Mouse (Mus musculus) limb, embryonic 14.5 days (tissue): ENCODE measurements around the gene Fam163a. TPM values are rescaled to one million over a fixed set of nuclear protein-coding genes. Genes with fewer than 3 reads are reported as not detected.

Source experiments
- ATAC-seq: fragments of 200-750 bp; cut with Nextera tagmentation; 2 replicates; pipeline ENCODE4 v1.8.0; 2017; ENCODE audit warnings: low read depth, moderate number of reproducible peaks, moderate TSS enrichment; ENCODE audit not compliant: low FRiP score
- DNase-seq: peaks from one replicate; pipeline ENCODE4 v3.0.0-alpha.2; 2015; ENCODE audit warnings: low spot score
- H3K27ac ChIP-seq: fragments of 300-500 bp; sonication (generic); replicated peaks from 2 replicates; pipeline ENCODE4 v1.5.1; 2014; ENCODE audit warnings: low read depth, mild to moderate bottlenecking, low read length, moderate library complexity, mixed read lengths
- H3K27me3 ChIP-seq: fragments of 300-500 bp; sonication (generic); 2 replicates; pipeline ENCODE4 v1.6.1; 2014; ENCODE audit warnings: low read length, mixed read lengths; ENCODE audit not compliant: control insufficient read depth, insufficient read depth
- H3K36me3 ChIP-seq: fragments of 300-500 bp; sonication (generic); 2 replicates; pipeline ENCODE4 v1.6.1; 2014; ENCODE audit warnings: mild to moderate bottlenecking, low read length, moderate library complexity, mixed read lengths; ENCODE audit not compliant: control insufficient read depth, insufficient read depth
- H3K4me1 ChIP-seq: fragments of 300-500 bp; sonication (generic); 2 replicates; pipeline ENCODE4 v1.6.1; 2014; ENCODE audit warnings: antibody characterized with exemption, low read length, mixed read lengths; ENCODE audit not compliant: control insufficient read depth, insufficient read depth
- H3K4me2 ChIP-seq: fragments of 300-500 bp; sonication (generic); replicated peaks from 2 replicates; pipeline ENCODE4 v1.6.1; 2014; ENCODE audit warnings: low read depth, mild to moderate bottlenecking, low read length, moderate library complexity; ENCODE audit not compliant: severe bottlenecking
- H3K4me3 ChIP-seq: fragments of 300-500 bp; sonication (generic); replicated peaks from 2 replicates; pipeline ENCODE4 v1.5.1; 2014; ENCODE audit warnings: low read length
- H3K9ac ChIP-seq: fragments of 300-500 bp; sonication (generic); 2 replicates; pipeline ENCODE4 v1.6.1; 2014; ENCODE audit warnings: mild to moderate bottlenecking, low read depth, low read length, moderate library complexity; ENCODE audit not compliant: severe bottlenecking
- H3K9me3 ChIP-seq: fragments of 300-500 bp; sonication (generic); 2 replicates; pipeline ENCODE4 v1.6.1; 2016; ENCODE audit warnings: low read length; ENCODE audit not compliant: control insufficient read depth
- POLR2A ChIP-seq: fragments of 200-500 bp; IDR thresholded peaks from 2 replicates; pipeline ENCODE4 v1.8.0; 2012; ENCODE audit warnings: inconsistent platforms, mild to moderate bottlenecking, moderate library complexity, borderline replicate concordance; ENCODE audit not compliant: insufficient read depth, insufficient read length; ENCODE audit errors: extremely low read depth
- WGBS: fragments of 180-500 bp; shearing (Covaris S2); extraction: QIAGEN DNeasy Blood & Tissue Kit; methylation state at CpG from one replicate; pipeline ENCODE4 v1.1.7; 2014; 5-methylcytosine and 5-hydroxymethylcytosine counted together
- polyA plus RNA-seq, 2 experiments: library from polyadenylated mRNA; depleted of rRNA in 1 of 2; stranded (reverse) in 1 of 2; unstranded in 1 of 2; fragments of >200 nt; fragmentation: Nextera tagmentation in 1 of 2; extraction: Ambion mirVana in 1 of 2; gene quantifications; 2 replicates each; pipeline versions ENCODE4 v1.2.1 to v1.2.3; 2012 to 2014

The Fam163a gene
- polyA plus RNA-seq, 2 experiments, result 0.96 to 1.0 TPM

GRCm38 (mm10) chr1:156216249-156216648, 11.4 kb upstream of the Fam163a start:
- Histone ChIP-seq H3K27me3 (no peaks in the 10 kb centered on the region), H3K27ac (no peak overlapping the region), H3K4me3 (no peak overlapping the region), H3K4me2 (no peak overlapping the region), H3K36me3 (no peaks in the 10 kb centered on the region), H3K9me3 (no peaks in the 10 kb centered on the region), H3K4me1 (no peaks in the 10 kb centered on the region), H3K9ac (no peak overlapping the region)
- 72% methylated on average over 4 of the region's 4 CpGs for WGBS
- TF ChIP-seq POLR2A, result no peak
- no peak for ATAC-seq
- DNase-seq, result no peak

GRCm38 (mm10) chr1:156214651-156215050, 9.8 kb upstream of the Fam163a start:
- no peak for TF ChIP-seq POLR2A
- no peaks in the 10 kb centered on the region for H3K36me3 ChIP-seq
- ATAC-seq, result no peak

DNA sequence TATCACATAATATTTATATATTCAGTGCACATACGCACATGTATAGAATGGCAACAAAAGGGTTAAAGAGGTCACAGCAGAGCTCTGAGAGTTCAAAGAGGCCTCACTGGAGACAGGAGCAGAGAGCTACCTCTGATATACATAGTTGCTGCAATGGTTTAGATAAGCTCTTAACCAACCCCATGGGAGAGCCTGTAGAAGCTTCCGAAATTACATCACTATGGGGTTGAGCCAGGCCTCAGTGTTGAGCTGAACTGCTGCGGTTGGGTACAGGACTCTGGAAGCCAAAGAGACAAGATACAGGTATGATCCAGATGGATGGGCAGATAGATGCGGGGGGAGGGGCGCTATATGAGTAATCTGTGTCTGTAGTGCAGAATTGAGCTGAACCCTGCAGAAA, 8.1 kb upstream of the Fam163a start:
- no peak for DNase-seq
- WGBS, result 86% methylated on average over 5 of the region's 5 CpGs

More at GRCm38 (mm10) chr1:156214651-156215050, 9.8 kb upstream of the Fam163a start:
- H3K27ac ChIP-seq, result no peak overlapping the region
- no peaks in the 10 kb centered on the region for H3K9me3 ChIP-seq
- no peaks in the 10 kb centered on the region for H3K27me3 ChIP-seq
- H3K9ac ChIP-seq, result no peak overlapping the region
- no peak overlapping the region for H3K4me2 ChIP-seq
- no peaks in the 10 kb centered on the region for H3K4me1 ChIP-seq
- no peak overlapping the region for H3K4me3 ChIP-seq
- DNase-seq, result no peak
- WGBS, result 82% methylated on average over 8 of the region's 8 CpGs

GRCm38 (mm10) chr1:156211809-156212317, 7.0 kb upstream of the Fam163a start:
- Histone ChIP-seq H3K9ac (no peak overlapping the region), H3K27me3 (0 out of 2 replicates have a peak, but pooled peaks cover 3% of the 10 kb centered on the region)

More for the DNA sequence above, 8.1 kb upstream of the Fam163a start:
- Histone ChIP-seq H3K36me3 (no peaks in the 10 kb centered on the region), H3K27me3 (no peaks in the 10 kb centered on the region), H3K9me3 (no peaks in the 10 kb centered on the region), H3K4me1 (no peaks in the 10 kb centered on the region), H3K9ac (no peak overlapping the region), H3K27ac (no peak overlapping the region), H3K4me2 (no peak overlapping the region), H3K4me3 (no peak overlapping the region)
- no peak for TF ChIP-seq POLR2A
- no peak for ATAC-seq

DNA sequence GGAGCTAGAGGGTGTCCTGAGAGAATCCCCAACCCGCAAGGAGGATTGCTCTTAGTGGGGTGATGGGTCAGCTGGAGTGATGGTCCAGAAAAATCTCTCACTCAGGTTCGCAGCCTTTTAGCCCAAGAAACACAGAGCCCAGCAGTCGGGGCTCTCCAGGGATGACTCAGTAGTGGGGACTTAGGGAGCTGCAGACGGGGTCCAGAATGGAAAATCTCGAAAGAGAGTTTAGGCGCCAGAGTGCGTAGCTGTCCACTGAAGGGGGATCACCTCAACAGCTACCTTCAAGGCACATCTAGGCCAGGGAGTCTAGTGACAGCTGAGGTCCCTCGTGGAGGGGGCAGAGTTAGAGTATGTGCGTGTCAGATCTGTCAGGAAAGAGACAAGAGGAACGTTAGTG, 338 bp upstream of the Fam163a start:
- no peak for TF ChIP-seq POLR2A
- H3K4me1 ChIP-seq, result 0 out of 2 replicates have a peak, but pooled peaks cover 6% of the 10 kb centered on the region
- H3K27ac ChIP-seq, result no peak overlapping the region
- peak overlapping the region; percentile 88 for H3K4me2 ChIP-seq
- 20% methylated on average over 10 of the region's 10 CpGs for WGBS
- H3K27me3 ChIP-seq, result peaks cover 48% of the 10 kb centered on the region
- peak overlapping the region; percentile 46 for H3K4me3 ChIP-seq
- no peak for ATAC-seq
- DNase-seq, result no peak
- H3K9me3 ChIP-seq, result no peaks in the 10 kb centered on the region
- H3K36me3 ChIP-seq, result no peaks in the 10 kb centered on the region
- peak overlapping the region; percentile 57; the same call in 1 of the 2 replicates for H3K9ac ChIP-seq

More at GRCm38 (mm10) chr1:156211809-156212317, 7.0 kb upstream of the Fam163a start:
- ATAC-seq (no peak), DNase-seq (no peak)
- Histone ChIP-seq H3K4me1 (no peaks in the 10 kb centered on the region), H3K4me3 (no peak overlapping the region), H3K9me3 (no peaks in the 10 kb centered on the region), H3K4me2 (no peak overlapping the region), H3K27ac (no peak overlapping the region), H3K36me3 (no peaks in the 10 kb centered on the region)
- no peak for TF ChIP-seq POLR2A
- WGBS, result 61% methylated on average over 6 of the region's 6 CpGs
